Mouse (Mus musculus) lung, adult 18-20 months (tissue): ENCODE results near the gene Spon1.

Source experiments
- DNase-seq, 2 experiments: peaks; one replicate each; pipeline ENCODE4 v3.0.0; 2022; ENCODE audit warnings: mixed read lengths in 2 of 2

Gene Spon1

DNA sequence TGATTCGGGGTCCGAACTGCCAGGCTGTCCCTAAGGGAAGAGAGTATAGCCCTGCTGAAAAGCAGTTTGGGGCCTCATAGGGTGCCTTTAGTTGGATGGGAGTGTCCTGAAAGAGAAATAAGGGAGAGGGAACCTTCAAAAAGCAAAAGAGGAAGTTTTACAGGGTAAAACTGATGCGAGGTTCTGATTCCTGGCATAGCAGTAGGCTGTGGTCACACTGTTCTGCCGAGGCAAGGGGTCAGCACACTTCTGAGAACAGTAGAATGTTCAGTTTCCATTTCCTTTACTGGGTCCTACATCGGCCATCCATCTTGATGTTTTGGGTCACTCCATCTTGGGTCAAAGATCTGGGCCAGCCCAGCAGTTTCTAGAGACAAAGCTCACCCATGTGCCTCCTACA, 14.5 kb downstream of the Spon1 start:
- DNase-seq = no peak

DNA sequence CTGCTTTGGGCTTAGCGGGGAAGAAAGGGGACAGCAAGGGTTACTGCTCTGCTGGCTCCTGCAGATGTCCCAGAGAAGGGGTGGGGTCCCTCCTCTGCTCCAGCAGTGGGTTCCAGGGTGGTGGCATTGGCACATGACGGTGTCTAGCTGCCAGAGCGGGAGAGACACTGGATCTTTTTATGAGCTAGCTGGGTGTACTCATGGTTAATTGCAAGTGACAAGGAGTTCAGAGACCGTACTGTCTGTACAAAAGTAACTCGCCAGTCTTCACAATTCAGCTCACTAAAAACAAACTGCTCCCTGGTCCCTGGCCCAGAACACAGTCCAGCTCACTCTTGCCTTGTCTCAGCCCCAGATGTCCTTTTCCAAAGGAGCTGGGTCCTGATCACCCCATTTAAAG, 26.2 kb downstream of the Spon1 start:
- no peak for DNase-seq

DNA sequence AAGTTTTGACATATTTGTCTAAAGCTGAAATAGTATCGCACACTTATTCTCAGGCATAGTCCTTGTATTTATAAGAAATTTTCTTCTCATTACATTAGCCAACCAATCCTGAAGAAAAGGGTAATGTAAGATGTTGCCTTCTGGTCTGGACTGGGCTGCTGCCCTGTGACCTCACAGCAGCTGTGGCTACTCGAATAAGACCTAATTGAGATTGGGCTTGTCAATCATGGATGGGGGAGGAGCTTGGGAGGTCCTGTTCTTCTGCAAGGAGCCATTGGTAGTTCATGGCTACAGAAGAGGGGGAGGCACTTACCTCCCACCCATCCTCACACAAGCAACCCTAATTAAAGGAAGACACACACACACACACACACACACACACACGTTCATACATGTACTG, 27.1 kb downstream of the Spon1 start:
- DNase-seq = peak; percentile 10 to 32

DNA sequence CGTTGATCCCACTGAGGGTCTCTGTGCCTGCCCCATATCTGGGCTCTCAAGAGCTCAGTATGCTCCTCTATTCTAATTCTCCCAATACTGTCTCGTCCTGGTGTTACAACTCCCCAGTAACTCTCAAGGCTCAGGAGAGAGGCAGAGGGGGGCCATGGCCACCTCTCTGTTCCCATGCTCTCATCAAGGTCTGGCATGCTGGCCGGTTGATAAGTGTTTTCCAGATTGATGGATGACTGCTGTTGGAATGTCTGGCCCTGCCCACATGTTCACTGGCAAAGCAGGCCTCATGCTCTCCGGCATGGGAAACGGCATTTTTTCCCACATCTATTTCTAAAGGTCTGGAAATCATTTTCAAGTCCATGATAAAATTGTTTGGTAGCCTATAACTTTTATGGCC, 29.4 kb downstream of the Spon1 start:
- DNase-seq = no peak

DNA sequence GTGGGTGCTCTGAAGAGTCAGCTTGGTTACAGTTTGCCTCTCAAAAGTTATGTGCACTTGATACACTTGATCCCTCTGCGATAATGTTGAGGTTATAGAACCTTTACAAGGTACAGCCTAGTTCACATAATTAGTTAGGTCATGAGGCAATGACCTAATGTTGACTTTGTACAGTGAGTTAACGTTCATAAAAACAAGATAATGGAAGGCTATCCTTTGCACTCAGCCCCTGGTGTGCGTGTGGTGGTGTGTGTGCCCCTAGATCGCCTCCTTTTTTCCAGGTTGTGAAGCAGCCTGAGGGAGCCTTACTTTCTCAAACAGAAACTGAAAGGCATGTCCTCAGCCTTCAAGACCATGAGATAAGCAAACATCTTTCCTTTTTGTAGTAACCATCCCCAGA, 31.3 kb downstream of the Spon1 start:
- no peak for DNase-seq

DNA sequence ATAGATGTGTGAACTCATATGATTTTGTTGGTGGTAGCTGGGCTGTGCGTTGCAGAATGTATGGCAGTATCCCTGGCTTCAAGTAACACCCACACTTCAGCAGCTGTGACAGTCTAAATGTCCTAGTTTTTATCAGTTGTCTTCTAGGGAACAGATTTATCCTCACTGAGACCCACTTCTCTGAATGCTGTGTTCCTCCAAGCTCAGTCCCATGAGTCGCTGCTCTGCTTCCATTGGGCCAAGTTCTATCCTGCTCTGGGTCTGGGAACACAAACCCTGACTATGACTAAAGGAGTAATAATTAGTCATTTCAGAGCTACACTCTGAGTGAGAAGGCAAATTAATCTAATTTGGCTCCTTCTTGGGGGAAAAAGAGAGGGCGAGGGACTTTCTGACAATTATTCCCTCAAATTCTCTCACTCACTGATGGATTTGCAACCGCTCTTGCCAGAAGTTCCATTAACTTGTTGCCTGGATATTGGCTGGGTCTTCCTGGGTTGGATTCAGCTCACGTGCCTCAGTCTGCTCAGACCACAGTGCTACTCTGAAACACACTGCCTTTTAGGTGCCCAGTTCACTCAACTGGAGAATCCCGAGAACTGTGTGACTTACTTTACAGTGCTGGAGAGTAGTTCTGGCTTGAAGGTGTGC, 32.9 kb downstream of the Spon1 start:
- no peak for DNase-seq

DNA sequence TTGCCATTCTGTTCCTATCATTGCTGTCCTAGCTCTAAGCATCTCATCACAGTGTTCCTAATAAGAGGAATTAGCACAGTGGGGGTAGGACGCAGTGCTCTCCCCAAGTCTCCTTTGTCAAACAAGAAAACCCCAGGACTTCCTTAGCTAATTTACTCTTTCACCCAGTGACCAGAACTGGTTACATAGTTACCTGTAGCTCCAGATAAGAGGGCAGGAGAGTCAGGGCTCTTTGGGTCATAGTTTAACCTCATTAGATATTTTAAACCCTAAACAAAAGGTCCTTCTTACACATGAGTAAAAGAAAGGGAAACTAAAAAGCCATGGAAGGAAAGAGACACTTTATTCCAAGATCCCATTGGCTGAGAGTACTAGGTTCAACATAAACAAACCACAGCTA, 44.0 kb downstream of the Spon1 start:
- no peak for DNase-seq

DNA sequence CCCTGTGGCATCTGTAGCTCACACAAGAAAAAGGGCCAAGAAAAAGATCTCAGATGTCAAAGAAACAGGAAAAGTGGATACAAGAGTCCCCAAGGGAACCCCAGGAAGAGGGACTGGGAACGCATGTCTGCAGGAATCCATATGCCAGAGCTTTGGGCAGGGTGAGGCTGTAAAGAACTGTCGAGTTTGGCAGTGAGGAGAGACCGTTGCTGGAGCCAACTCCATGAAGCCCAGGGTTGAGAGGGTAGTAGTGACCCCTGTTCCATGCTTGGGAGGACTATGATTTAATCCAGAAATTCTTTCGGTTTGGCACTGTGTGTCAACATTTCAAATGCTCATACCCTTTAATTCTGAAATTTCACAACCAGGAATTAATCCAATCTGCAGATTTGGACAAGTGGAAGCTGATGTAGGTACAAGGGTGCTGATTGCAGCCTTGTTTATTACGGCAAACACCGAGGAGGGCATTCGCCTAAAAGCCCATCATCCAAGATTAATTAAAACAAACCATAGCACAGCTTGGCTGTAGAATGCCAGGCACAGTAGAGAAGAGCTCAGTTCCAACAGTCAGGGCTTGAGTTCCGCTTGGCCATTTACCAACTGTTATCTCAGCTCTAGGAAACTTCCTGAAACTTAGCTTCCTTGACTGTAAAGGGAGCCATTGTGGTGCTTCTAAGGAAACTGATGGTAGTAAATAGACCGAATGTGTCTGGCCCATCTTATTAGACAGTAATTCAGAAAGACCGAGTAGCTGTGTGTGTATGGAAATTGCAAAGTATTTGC, 45.8 kb downstream of the Spon1 start:
- peak in 1 of 2 experiments; percentile 14 for DNase-seq

DNA sequence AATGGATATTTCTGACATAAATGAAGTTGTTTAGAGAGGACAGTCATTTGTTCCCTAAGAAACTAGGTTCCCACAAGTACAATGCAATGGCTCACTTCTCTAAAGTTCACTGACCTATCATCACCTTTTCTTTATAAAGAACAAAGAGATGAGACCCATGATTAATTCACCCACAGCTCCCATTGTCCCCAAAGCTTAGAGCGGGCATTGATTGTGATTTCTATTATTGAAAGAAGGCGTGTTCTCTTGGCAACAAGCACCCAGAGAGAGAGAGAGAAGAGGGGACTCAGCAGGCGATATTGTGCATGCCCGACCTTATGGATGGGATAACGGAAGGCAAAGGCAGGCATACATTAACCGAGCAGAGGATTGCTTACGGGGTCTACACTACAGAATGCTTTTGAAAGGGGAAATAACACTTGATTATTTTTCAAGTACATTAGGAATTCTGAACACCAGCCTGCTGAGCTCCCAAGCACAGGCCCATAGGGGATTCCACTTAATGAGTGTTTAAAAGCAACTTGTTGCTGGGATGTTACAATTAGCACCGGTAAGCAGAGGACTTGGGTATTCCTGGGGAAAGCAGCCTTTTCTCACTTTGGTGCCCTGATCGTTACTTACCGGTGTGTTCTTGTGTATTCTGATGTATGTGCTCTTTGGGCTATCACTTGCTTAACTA, 48.4 kb downstream of the Spon1 start:
- no peak for DNase-seq

DNA sequence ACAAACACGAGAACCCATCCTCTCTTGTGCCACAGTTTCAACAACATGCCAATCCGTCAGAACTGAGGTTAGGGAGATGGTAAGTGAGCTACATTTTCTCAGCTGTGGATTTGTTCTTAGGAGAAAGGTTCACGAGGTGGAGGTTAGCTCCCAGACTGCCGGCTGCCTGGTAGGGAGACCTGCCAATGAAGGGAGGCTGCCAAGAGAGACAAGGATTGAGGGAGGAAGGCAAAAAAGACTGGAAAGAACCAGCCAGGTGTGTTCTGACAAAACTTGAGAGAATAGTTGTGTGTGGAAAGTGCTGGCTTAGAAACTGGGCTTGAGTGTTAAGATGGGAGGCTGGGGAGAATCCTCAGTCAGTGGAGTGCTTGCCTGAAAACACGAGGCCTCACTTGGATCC, 49.9 kb downstream of the Spon1 start:
- no peak for DNase-seq

DNA sequence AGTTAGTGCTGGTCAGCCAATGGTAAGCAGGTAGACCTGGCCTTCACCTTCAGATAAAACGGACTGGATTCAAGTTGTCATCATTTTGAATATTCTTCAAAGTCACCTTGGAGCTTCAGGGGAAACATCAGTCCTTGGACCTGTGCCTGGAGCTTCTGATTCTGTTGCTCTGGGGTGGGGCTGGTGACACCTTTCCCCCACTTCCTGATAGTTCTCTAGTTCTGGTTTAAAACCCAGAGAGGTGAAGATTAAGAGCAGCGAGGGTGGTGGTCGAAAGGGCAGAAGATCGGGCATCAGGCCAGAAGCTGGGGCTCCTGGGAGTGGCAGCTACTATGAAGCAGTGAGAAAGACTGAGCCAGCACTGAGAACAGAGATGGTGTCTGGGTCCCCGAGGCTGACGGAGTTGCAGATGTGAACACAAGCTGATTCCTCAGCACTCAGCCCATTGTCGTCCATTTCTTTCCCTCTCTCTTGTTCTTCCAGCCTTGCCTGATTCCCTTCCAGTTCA, 51.1 kb downstream of the Spon1 start:
- no peak for DNase-seq

DNA sequence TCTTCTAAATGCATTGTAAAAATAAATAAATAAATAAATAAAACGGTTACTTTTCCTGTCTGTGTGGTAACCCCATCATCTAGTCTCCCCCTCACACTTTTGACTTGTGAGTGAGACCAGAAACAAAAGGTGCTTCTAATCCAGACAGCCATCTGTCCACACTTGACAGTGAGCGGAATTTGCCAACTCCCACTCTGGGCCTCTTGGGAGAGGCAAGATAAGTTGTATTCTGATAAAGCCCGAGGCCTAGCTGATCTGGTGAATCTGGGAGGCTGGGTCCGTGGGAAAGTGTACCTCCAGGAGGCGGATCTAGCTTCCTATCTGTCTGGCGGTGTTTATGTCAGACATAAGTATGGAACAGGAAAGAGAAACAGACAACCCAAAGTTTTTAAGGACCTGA, 52.3 kb downstream of the Spon1 start:
- DNase-seq = no peak

DNA sequence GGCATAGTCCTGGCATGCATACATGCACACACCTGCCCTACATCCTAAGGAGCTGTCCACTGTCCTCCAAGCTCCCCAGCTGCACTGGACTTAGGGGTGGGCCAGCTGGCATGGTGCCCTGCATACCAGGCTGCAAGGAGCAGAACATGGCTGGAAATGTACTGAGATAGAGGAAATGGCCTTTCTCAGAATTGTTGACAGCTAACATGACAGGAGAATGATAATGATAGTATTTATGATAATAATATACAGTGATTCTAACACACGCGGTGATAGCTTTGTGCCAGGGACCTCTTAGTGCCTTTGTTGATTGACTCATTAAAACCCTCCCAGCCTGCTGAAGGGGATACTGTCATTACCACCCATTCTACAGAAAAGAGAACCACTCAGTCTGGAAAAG, 54.4 kb downstream of the Spon1 start:
- peak in 1 of 2 experiments; percentile 23 for DNase-seq

DNA sequence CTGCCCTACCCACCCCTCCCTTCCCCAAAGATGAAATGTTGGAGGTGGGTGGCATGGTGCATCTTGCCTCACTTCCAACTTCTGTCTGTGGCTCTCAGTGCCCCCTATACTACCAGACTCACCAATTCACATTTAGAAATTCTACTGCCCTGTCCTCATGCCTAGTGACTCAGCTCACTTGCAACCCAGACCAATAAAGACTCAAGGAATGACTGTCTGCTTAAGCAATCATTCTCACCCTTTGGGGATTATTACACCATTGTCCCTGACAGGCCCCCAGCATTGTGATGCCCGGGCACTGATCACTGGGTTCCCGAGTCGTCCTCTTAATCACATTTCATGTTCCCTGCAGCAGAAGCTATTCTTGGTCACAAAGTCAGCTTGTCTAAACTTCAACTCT, 57.2 kb downstream of the Spon1 start:
- no peak for DNase-seq

DNA sequence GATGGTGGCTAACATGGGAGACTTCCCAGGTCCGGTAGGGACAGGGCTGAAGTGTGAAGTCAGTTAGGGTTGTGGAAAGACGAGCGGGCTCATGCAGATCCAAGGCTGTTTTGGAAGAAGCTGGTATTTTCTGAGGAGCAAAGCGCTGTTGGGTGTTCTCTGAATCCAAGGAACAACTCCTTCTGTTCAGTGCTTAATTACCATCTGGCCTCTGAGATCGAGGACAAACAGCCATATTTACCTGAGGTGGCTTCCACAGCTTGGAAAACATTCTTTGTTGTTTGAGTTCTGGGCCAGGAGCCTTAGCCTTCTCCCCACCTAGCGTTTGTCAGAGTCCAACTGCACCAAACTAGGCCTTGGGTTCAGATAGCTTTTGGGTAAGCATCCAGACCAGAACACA, 58.9 kb downstream of the Spon1 start:
- no peak for DNase-seq

DNA sequence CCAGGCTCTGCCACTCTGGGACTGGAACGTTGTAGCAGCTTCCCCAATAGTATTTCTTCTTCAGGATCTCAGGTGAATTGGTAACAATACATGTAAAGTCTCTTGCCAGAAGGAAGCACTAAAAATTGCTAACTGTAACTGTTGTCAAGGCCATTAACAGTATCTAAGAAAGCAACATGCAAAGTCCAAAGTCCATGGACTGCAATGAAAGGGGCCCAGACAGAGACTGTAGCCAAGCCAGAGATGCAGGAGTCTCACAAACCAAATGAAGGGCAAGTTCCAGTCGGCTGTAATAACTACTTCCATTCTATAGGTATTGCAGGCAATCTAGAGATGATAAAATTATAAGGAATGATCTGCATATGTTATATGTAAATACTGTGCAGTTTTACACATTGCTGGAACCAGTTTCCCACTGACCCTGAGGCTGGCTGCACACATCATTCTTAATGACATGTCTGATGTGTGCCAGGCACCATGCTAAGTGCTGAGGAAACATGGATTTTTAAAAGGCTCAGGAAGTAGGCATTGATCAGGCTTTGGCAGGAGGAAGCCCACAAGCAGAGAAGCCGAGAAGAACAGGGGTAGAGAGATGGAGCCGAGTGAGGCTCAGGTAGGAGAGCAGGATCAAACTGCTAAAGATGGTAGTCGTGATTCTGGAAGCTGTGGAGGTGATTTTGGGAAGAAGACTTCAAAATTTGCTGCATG, 59.9 kb downstream of the Spon1 start:
- no peak for DNase-seq

DNA sequence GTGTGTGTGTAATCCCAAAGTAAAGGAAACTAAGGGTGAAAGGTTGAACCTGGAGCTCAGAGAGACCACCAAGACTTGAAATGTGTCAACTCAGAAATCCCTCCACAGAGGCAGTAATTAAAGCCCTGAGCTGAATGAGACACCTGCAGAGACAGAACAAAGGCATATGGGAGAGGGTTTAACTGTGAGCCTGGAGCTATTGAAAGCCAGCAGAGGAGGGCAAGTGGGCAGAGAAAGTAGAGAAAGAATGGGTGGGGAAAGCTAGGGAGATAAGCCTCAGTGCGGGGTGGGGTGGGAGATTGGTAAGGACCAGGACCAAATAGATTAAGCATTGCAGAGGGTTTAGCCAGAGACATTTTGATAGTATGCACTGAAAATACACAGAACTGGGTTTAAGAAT, 60.7 kb downstream of the Spon1 start:
- DNase-seq = no peak

DNA sequence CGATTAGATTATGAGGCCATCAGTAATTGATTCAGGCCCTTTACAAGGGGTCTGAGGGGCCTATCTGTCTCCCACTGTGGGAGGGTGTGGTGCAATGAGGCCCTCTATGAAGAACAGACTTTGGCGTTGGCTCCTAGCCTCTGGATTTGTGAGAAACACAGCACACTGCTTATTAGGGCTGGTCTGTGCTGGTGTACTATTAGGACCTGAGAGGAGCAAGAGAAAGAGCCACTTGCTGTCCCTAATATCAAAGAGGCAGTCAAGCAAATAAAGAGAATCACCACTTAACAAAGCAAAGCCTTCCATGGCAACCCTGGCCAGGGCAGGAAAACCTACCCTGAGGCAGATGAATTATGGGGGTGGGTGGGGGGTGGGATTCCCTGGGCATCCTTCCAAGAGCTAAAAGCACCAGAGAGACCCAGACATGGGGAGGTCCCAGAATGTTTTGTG, 62.3 kb downstream of the Spon1 start:
- DNase-seq = no peak

DNA sequence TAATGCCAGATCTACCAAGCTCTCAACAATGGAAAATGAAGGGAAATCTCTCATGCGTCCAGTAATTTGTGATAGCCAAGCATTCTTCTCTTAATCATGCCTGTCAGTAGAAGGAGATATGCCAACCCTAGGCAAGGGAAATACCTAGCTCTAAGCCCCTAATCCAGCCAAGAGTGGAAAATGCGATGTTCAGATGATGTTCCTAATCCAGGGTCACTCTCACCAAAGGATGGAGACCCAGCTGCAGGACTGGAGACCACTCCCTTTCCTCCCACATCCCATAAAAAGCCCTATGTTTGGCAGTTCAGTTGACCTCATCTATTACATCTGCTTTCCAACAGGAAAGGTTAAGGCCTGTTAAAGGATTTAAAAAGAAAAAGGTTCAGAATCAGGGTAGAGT, 62.8 kb downstream of the Spon1 start:
- DNase-seq = no peak

DNA sequence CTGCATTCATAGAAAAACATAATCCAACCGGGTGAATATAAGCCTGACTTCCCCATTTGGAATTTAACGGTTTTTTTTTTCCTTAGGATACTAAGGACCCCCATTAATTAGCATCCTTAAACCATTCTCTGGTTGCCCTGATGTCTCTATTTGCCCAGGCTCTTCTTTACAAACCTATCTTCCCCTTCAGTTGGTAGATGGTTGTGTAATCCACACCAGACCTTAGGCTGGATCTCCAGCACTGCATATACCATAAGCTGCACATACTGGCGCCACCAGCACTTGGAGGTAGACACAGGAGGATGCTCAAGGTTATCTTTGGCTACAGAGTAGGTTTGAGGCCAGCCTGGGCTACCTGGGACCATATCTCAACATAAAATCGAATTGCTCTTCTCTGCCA, 71.4 kb downstream of the Spon1 start:
- no peak for DNase-seq

DNA sequence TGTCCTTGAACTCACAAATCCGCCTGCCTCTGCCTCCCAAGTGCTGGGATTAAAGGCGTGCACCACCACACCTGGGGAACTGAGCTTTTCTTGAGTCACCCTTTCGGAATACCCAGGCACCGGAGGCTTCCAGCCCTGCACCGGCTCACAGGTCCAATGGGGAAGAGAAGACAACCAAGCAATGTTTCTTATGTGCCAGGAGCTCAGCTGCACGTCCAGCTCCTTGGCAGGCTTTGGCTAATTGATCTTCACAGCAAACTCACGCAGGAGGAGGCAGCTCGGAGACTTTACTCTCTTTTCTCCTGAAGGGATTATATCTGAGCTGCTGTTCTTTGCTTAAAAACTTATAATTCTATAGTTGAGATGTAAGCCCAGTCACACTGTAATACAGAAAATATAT, 73.6 kb downstream of the Spon1 start:
- no peak for DNase-seq

DNA sequence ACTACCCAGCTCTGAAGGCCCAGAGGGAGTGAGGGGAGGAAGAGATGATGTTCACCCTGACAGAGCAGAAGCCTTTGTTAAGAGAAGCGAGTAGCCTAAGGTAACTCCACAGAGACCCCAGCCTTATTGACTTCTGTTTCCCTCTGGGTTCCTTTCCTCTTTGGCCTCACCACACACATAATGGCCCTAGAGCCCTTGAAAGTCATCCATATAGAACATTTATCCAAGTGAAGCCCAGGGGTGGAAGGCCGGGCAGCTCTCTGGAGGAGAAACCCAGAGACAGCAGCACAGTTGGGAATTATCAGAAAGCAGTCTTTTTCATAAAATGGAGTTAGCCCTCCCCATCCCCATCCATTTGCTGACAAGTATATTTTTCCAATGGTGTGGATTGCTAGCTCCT, 75.7 kb downstream of the Spon1 start:
- no peak for DNase-seq

DNA sequence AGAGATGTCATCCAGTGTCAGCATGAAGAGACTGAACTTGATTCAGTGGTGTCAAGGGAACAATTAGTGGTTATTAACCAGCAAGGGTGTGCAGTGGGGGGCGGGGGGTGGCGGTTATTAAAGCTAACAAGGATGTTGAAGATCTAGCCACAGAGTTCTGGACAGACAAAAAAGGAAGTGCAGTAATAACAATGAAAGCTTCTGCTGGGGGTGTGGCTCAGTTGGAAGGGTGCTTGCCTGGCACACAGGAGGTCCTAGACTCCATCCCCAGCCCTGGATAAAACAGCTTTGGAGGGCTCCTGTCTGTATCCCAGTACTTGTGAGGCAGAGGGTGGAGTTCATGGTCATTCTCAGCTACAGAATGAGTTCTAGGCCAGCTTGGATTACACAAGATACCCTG, 77.4 kb downstream of the Spon1 start:
- DNase-seq = no peak
